In genomic region chr1:45765678-45766077, GRCm38 (mm10) we compare ENCODE assay signal across 9 mouse cellular contexts. TPM values are rescaled to one million over a fixed set of nuclear protein-coding genes. Genes with fewer than 3 reads are reported as not detected.
DNase-seq lines count a peak whose midpoint lies in the region; ATAC-seq and TF ChIP-seq lines count a peak whose summit lies in the region.
"Had no signal": no experiment of that assay in that cellular context is flagged by ENCODE, and none has a peak within 500 bp of the region (broad histone marks: within the 10 kb centered on the region; RNA-seq: fewer than 3 reads in every experiment).

No protein-coding gene starts in this region.

- no peak overlapping the region for H3K9ac ChIP-seq in heart, embryonic 16.5 days (ENCODE audit: low read length)
- H3K9ac ChIP-seq in liver, embryonic 12.5 days, result no peak overlapping the region
- H3K9ac ChIP-seq in midbrain, embryonic 14.5 days (replicated peaks; ENCODE audit: low read length), result no peak overlapping the region
- H3K9ac ChIP-seq: neural tube, embryonic 13.5 days had no signal

- H3K4me3 ChIP-seq in heart, embryonic 16.5 days (ENCODE audit: low read length), result no peak overlapping the region
- H3K4me3 ChIP-seq in lung, adult 2 months (replicated peaks; ENCODE audit: extremely low read depth, low read depth, low read length), result no peak overlapping the region
- H3K4me3 ChIP-seq in liver, embryonic 12.5 days, result no peak overlapping the region
- H3K4me3 ChIP-seq in midbrain, embryonic 14.5 days (replicated peaks; ENCODE audit: low read depth, low read length), result no peak overlapping the region
- H3K4me3 ChIP-seq: neural tube, embryonic 13.5 days had no signal

- peak; percentile 32 for DNase-seq in Muller cell, postnatal 12 days (ENCODE audit: inconsistent ontology term)
- DNase-seq in embryo, embryonic 11 days, result peak; percentile 75
- DNase-seq in lung, adult 2 months, result peak; percentile 9
- DNase-seq in cerebellum, postnatal 25 days, result no peak
- no peak for DNase-seq in midbrain, embryonic 14.5 days

- 0 out of 2 replicates have a peak, but pooled peaks have one; percentile 41 for ATAC-seq in heart, embryonic 16.5 days (replicated peaks; ENCODE audit: extremely low read depth, insufficient read depth, low FRiP score)
- no peak for ATAC-seq in liver, embryonic 12.5 days
- ATAC-seq in midbrain, embryonic 14.5 days (ENCODE audit: low FRiP score, low TSS enrichment), result no peak
- ATAC-seq: hindbrain, postnatal 0 days had no signal

- no peak for TF ChIP-seq CTCF in lung, adult 2 months (IDR thresholded peaks at IDR 0.05; ENCODE audit: insufficient read depth, low read length)

- H3K27me3 ChIP-seq in heart, embryonic 16.5 days (ENCODE audit: control insufficient read depth, insufficient read depth, low read length), result no peaks in the 10 kb centered on the region
- no peaks in the 10 kb centered on the region for H3K27me3 ChIP-seq in liver, embryonic 12.5 days (replicated peaks)
- no peaks in the 10 kb centered on the region for H3K27me3 ChIP-seq in midbrain, embryonic 14.5 days (ENCODE audit: control insufficient read depth, insufficient read depth, low read length)
- H3K27me3 ChIP-seq: neural tube, embryonic 13.5 days had no signal

- no peaks in the 10 kb centered on the region for H3K4me1 ChIP-seq in heart, embryonic 16.5 days (ENCODE audit: control insufficient read depth, insufficient read depth, low read length)
- no peaks in the 10 kb centered on the region for H3K4me1 ChIP-seq in lung, adult 2 months (ENCODE audit: control insufficient read depth, insufficient read depth, low read length)
- H3K4me1 ChIP-seq in liver, embryonic 12.5 days, result peaks cover 20% of the 10 kb centered on the region
- H3K4me1 ChIP-seq in midbrain, embryonic 14.5 days (ENCODE audit: control insufficient read depth, insufficient read depth, low read length), result no peaks in the 10 kb centered on the region
- H3K4me1 ChIP-seq: neural tube, embryonic 13.5 days had no signal

- no peak for TF ChIP-seq POLR2A in lung, adult 2 months (IDR thresholded peaks at IDR 0.05; ENCODE audit: borderline replicate concordance, extremely low read depth, low read depth, low read length)

- no peak overlapping the region for H3K4me2 ChIP-seq in heart, embryonic 16.5 days (ENCODE audit: low read depth, low read length)
- H3K4me2 ChIP-seq in liver, embryonic 12.5 days, result no peak overlapping the region
- no peak overlapping the region for H3K4me2 ChIP-seq in midbrain, embryonic 14.5 days (ENCODE audit: low read length)
- H3K4me2 ChIP-seq: neural tube, embryonic 13.5 days had no signal

- no peaks in the 10 kb centered on the region for H3K36me3 ChIP-seq in heart, embryonic 16.5 days (ENCODE audit: control insufficient read depth, insufficient read depth)
- H3K36me3 ChIP-seq in liver, embryonic 12.5 days, result no peaks in the 10 kb centered on the region
- H3K36me3 ChIP-seq in midbrain, embryonic 14.5 days (ENCODE audit: control insufficient read depth, insufficient read depth, low read length), result no peaks in the 10 kb centered on the region
- H3K36me3 ChIP-seq: neural tube, embryonic 13.5 days had no signal

- H3K9me3 ChIP-seq in heart, embryonic 16.5 days (replicated peaks; ENCODE audit: control insufficient read depth, low read length), result no peaks in the 10 kb centered on the region
- H3K9me3 ChIP-seq in liver, embryonic 12.5 days (replicated peaks), result no peaks in the 10 kb centered on the region
- no peaks in the 10 kb centered on the region for H3K9me3 ChIP-seq in midbrain, embryonic 14.5 days (ENCODE audit: control insufficient read depth, low read length)
- H3K9me3 ChIP-seq: neural tube, embryonic 13.5 days had no signal

- H3K27ac ChIP-seq in heart, embryonic 16.5 days (ENCODE audit: low read length), result 0 out of 2 replicates have a peak overlapping the region, but pooled peaks have one; percentile 39
- H3K27ac ChIP-seq in liver, embryonic 12.5 days, result no peak overlapping the region
- no peak overlapping the region for H3K27ac ChIP-seq in midbrain, embryonic 14.5 days (replicated peaks; ENCODE audit: low read depth, low read length)
- H3K27ac ChIP-seq: hindbrain, postnatal 0 days; neural tube, embryonic 13.5 days had no signal

- 55% methylated on average over 4 of the region's 4 CpGs for WGBS in heart, embryonic 16.5 days
- 63% methylated on average over 4 of the region's 4 CpGs for WGBS in lung, adult 2 months
- WGBS in liver, embryonic 12.5 days (ENCODE audit: insufficient replicate concordance), result 82% methylated on average over 4 of the region's 4 CpGs
- 81% methylated on average over 4 of the region's 4 CpGs for WGBS in midbrain, embryonic 14.5 days

RNA-seq across cellular contexts. Expression of gene Wdr75, which starts 29.3 kb away (rescaled TPM):
- 32.7 and 34.9 TPM in 2 replicates for polyA plus RNA-seq in heart, embryonic 16.5 days (2015; fragmentation: Nextera tagmentation; extraction: Ambion mirVana)
- polyA plus RNA-seq in lung, adult 2 months (2012; rRNA removed), result 39.6 and 45.5 TPM in 2 replicates
- 62.8 and 66.6 TPM in 2 replicates for polyA plus RNA-seq in liver, embryonic 12.5 days (2016; fragmentation: Nextera tagmentation; extraction: Ambion mirVana)
- polyA plus RNA-seq in midbrain, embryonic 14.5 days (2014; fragmentation: Nextera tagmentation; extraction: Ambion mirVana), result 62.7 and 66.0 TPM in 2 replicates

Comparison
In these comparisons a context has a peak if more than half of its experiments do, and no peak if none do; other contexts are left out.
1. DNase-seq: peak in Muller cell, postnatal 12 days (single experiment), embryo, embryonic 11 days (single experiment) and lung, adult 2 months (single experiment); none in cerebellum, postnatal 25 days (0 of 2) and midbrain, embryonic 14.5 days (single experiment).